Mouse (Mus musculus): ENCODE data around the gene Tor1b.
"Not testable (repeated sequence)": the region's sequence is repeated elsewhere in the genome, so short reads cannot be mapped to it uniquely, and the experiment has no call there.

Tor1b gene

GRCm38 (mm10) chr2:30952824-30953490, at the start of gene Tor1b:
Tor1b (plus strand) TSS chr2:30952959.
- peak; percentile 93 for DNase-seq

GRCm38 (mm10) chr2:30904231-30904630, 48.5 kb upstream of the Tor1b start:
- DNase-seq = no peak

GRCm38 (mm10) chr2:30904991-30905390, 47.8 kb upstream of the Tor1b start:
- no peak for DNase-seq

GRCm38 (mm10) chr2:30905906-30906305, 46.9 kb upstream of the Tor1b start:
- no peak for DNase-seq

- no peak for DNase-seq
Measured at GRCm38 (mm10) chr2:30906641-30907040, 46.1 kb upstream of the Tor1b start.

- peak; percentile 91 for DNase-seq
Measured at GRCm38 (mm10) chr2:30912291-30912773, 40.4 kb upstream of the Tor1b start.

GRCm38 (mm10) chr2:30913022-30913421, 39.7 kb upstream of the Tor1b start:
- DNase-seq = no peak

GRCm38 (mm10) chr2:30914836-30915235, 37.9 kb upstream of the Tor1b start:
- DNase-seq = no peak

- no peak for DNase-seq
Measured at GRCm38 (mm10) chr2:30915376-30915775, 37.4 kb upstream of the Tor1b start.

GRCm38 (mm10) chr2:30915933-30916332, 36.8 kb upstream of the Tor1b start:
- not testable (repeated sequence) for DNase-seq

GRCm38 (mm10) chr2:30917649-30918048, 35.1 kb upstream of the Tor1b start:
- DNase-seq = no peak

- no peak for DNase-seq
Measured at GRCm38 (mm10) chr2:30918126-30918525, 34.6 kb upstream of the Tor1b start.

- DNase-seq = peak; percentile 21
Measured at GRCm38 (mm10) chr2:30918780-30919329, 33.9 kb upstream of the Tor1b start.

GRCm38 (mm10) chr2:30920216-30920615, 32.5 kb upstream of the Tor1b start:
- DNase-seq = no peak

- DNase-seq = no peak
Measured at GRCm38 (mm10) chr2:30923099-30923498, 29.7 kb upstream of the Tor1b start.

GRCm38 (mm10) chr2:30925181-30925580, 27.6 kb upstream of the Tor1b start:
- no peak for DNase-seq

GRCm38 (mm10) chr2:30926381-30926780, 26.4 kb upstream of the Tor1b start:
- peak; percentile 59 for DNase-seq

GRCm38 (mm10) chr2:30927151-30927781, 25.5 kb upstream of the Tor1b start:
- peak; percentile 80 for DNase-seq

- peak; percentile 91 for DNase-seq
Measured at GRCm38 (mm10) chr2:30927844-30928628, 24.7 kb upstream of the Tor1b start.

- peak; percentile 70 for DNase-seq
Measured at GRCm38 (mm10) chr2:30928893-30929482, 23.8 kb upstream of the Tor1b start.

GRCm38 (mm10) chr2:30929483-30930045, 23.2 kb upstream of the Tor1b start, which contains the start of gene Ptges:
Ptges (minus strand) TSS chr2:30929863.
- peak; percentile 84 for DNase-seq

GRCm38 (mm10) chr2:30930846-30931245, 21.9 kb upstream of the Tor1b start:
- not testable (repeated sequence) for DNase-seq

Measured in lung, postnatal 10 days (tissue).